Mouse (Mus musculus): ENCODE measurements at regions not wholly inside any gene's neighbourhood (a gene's known extent, or its start where the extent isn't known, plus 50 kb on each side); places are given as distances from the start of the nearest gene placed in this dataset.

DNA sequence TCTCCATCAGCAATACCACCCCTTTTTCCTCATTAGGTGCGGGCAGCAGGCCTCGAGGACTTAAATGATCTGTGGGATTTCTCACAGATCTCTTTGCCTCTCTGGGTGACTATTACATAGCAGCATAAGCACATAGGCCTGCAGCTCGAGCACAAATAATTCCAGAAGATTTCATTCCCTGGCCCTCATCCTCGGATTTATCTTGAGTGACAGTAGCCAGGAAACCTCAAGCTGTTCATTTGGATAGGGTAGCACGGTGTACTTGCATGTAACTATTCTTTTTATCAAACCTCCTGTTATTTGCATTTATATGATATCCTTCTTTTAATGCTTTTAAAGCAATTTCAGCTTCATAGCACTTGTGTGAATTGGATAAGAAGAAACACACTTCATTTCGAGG lies 268.5 kb upstream of the Fbxo33 start:
- TF ChIP-seq CTCF (IDR thresholded peaks at IDR 0.05; ENCODE audit: borderline replicate concordance, extremely low read depth, insufficient read depth, insufficient read length) (no peak), POLR2A (IDR thresholded peaks at IDR 0.05; ENCODE audit: borderline replicate concordance, extremely low read depth, insufficient read depth, insufficient read length, poor library complexity, severe bottlenecking) (no peak)

DNA sequence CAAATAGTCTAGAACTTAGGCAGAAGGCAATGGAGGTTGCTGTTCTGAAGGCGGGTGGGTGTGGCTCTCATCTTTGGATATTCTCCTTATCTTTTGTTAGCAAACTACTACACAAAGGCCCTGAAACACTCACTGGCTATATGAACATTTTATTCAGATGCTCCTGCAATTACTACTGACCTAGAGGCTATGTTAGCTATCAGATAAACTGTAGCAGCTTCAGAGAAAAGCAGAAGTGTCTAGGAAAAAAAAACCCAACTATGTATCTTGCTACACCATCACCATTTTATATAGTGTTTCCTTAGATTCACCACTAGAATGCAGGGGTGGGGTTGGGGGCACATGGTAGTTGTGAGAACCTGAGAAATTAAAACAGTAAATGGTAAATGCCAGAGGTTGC lies 268.0 kb upstream of the Fbxo33 start:
- no peak for TF ChIP-seq POLR2A (IDR thresholded peaks at IDR 0.05; ENCODE audit: borderline replicate concordance, extremely low read depth, insufficient read depth, insufficient read length, poor library complexity, severe bottlenecking)
- no peak for TF ChIP-seq CTCF (IDR thresholded peaks at IDR 0.05; ENCODE audit: borderline replicate concordance, extremely low read depth, insufficient read depth, insufficient read length)
- DNase-seq (ENCODE audit: low read depth), result no peak

More for the DNA sequence above, 268.5 kb upstream of the Fbxo33 start:
- peak; percentile 37 for DNase-seq (ENCODE audit: low read depth)

DNA sequence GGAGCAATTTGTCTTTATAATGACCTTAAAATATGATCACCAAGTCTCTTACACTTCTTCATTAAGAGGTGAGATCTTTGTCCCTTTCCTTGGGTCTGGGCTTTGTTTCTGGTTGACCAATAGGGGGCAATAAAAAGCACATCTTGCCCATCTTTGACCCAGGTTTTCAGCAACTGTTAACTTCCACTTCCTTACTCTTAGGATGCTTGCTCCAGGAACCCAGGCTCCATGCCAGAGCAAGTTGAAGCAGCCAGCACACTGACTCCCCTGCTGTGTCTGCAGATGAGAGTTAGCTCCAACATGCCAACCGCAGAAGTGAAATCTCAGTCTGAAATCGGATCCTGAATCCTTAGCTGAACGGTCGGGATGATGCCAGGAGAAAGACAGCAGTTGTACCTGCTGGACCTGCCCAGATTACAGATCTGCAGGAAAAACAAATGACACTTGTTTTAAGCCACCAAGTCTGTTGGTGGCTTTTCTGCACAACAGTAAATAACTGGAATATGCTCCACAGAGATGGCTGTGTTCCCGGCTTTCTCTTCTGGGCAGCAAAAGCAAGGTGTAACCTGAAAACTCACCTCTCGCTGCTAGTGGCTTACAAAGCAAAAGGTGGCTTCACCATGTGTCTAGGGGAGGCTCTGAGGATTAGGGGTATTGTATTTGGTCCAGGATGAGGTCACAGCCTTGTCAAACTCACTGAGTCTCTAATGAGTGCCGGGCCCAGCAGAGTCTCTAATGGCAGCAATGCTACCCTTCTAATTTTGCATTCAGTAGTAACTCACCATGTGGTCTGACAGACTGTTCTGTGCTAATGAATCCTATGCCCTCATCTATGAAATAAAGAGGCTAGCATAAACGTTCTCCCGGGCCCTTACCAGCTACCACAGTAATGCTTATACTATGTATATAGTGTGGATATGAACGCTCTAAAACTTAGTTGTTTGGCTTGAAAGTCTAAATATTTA lies 241.8 kb upstream of the Fbxo33 start:
- DNase-seq (ENCODE audit: low read depth), result peak; percentile 88
- TF ChIP-seq POLR2A (IDR thresholded peaks at IDR 0.05; ENCODE audit: borderline replicate concordance, extremely low read depth, insufficient read depth, insufficient read length, poor library complexity, severe bottlenecking) (no peak), CTCF (IDR thresholded peaks at IDR 0.05; ENCODE audit: borderline replicate concordance, extremely low read depth, insufficient read depth, insufficient read length) (no peak; the same call in 1 of the 2 replicates)

DNA sequence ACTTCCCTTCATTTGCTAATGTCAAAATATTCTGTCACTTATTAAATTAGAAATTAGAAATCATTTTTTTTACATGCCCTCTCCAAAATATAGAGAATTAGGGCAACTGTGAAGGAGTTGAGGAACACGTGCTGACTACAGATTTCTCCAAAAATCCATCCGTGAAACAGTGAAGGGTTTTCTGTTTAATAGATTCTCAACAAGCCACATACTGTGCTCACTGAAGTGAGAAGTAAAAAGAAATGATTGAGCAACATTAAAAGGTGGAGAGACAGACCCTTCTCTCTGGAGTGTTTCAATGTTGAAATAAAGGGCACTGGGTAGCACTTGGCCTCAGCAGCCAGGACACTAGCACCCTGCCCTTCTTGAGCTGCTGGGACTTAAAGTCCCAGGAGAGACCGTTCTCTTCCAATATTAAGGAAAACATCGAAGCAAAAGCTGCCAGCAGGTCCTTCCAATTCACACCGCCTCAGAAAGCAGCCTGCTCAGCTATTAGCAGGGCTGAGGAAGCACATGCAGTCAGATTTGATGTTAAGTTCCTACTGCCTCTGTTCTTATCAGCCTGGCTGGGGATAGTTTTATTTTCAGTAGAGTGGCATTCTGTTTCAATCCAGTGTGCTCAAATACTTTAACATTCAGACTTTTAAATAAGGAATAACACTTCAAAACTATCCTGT lies 236.8 kb upstream of the Fbxo33 start:
- DNase-seq (ENCODE audit: low read depth), result peak; percentile 66

DNA sequence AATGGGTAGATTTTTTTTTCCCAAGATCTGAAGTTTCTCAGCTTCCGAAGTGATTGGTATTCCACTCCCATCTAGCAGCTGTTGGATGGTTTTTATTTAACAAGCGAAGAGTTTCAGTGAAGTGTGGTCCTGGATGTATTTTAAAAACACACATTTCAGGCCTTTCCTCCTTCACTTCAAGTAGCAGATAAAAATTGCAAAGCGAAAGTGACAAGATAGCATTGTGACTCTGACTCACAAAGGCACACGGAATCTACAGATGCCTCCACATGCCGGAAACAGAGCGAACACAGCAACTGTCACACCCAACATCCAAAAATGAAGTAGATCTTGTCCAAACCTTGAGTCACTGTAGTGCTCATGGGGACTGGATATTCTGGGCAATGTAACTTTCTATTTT lies 195.5 kb upstream of the Fbxo33 start:
- no peak for TF ChIP-seq CTCF (IDR thresholded peaks at IDR 0.05; ENCODE audit: borderline replicate concordance, extremely low read depth, insufficient read depth, insufficient read length)
- TF ChIP-seq POLR2A (IDR thresholded peaks at IDR 0.05; ENCODE audit: borderline replicate concordance, extremely low read depth, insufficient read depth, insufficient read length, poor library complexity, severe bottlenecking), result no peak
- no peak for DNase-seq (ENCODE audit: low read depth)

More for the DNA sequence above, 236.8 kb upstream of the Fbxo33 start:
- no peak for TF ChIP-seq POLR2A (IDR thresholded peaks at IDR 0.05; ENCODE audit: borderline replicate concordance, extremely low read depth, insufficient read depth, insufficient read length, poor library complexity, severe bottlenecking)
- no peak for TF ChIP-seq CTCF (IDR thresholded peaks at IDR 0.05; ENCODE audit: borderline replicate concordance, extremely low read depth, insufficient read depth, insufficient read length)

DNA sequence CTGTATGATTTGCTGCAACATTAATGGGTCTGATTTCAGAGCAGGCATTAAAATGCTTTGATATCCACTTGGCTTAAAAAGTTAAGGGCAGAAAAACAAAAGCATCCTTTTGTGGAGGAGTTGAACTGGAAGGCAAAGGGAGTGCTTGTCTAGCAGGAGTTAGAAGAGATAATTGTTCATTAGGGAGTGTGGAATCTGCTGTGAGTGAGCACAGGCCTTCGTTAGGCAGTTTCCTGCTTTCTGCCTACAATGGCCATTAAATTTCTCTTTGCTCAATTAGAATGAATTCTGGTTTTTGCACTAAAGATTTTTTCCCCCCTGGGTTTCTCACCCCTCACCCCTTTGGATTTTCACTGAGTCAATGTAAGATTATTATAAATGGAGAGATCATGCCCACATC lies 192.0 kb upstream of the Fbxo33 start:
- TF ChIP-seq CTCF (IDR thresholded peaks at IDR 0.05; ENCODE audit: borderline replicate concordance, extremely low read depth, insufficient read depth, insufficient read length), result no peak
- DNase-seq (ENCODE audit: low read depth), result peak; percentile 41

DNA sequence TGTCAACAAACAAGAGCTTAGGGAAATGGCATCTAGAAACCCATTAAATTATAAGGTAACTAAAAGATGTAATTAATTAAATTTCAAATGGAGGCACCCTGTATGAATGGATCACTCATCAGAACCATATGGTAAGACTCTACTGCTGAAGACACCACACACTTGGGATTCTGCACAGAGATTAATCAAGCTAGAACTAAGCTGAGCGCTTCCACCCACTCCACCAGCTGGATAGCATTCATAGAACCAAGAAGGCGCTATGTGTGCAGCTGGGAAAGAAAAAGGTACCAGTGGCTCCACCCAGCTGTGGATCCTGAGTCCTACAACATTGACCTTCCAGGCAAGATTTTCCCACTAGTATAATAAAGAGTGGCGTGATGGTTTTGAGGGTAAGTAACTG lies 171.6 kb upstream of the Fbxo33 start:
- TF ChIP-seq CTCF (IDR thresholded peaks at IDR 0.05; ENCODE audit: borderline replicate concordance, extremely low read depth, insufficient read depth, insufficient read length) (no peak), POLR2A (IDR thresholded peaks at IDR 0.05; ENCODE audit: borderline replicate concordance, extremely low read depth, insufficient read depth, insufficient read length, poor library complexity, severe bottlenecking) (no peak)
- no peak for DNase-seq (ENCODE audit: low read depth)

DNA sequence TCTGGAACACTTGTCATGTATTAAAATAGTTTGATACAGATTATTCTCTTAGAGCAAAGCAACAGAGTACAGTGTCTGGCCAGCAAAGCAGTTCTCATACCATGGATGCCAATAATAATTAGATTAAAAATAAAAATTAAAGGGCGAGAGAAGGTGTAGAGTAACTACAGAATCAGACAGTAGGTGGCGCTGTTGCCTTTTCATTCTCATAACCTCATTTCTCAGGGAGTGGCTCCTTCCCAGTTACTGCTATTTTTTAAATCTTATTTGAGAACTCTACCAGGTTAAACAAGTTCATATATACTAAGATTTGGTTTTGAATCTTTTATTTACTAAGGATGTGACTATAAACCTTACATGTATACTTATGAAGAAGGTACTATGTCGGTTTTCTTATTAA lies 163.3 kb upstream of the Fbxo33 start:
- peak; percentile 83 for DNase-seq (ENCODE audit: low read depth)
- TF ChIP-seq CTCF (IDR thresholded peaks at IDR 0.05; ENCODE audit: borderline replicate concordance, extremely low read depth, insufficient read depth, insufficient read length), result peak; percentile 65
- TF ChIP-seq POLR2A (IDR thresholded peaks at IDR 0.05; ENCODE audit: borderline replicate concordance, extremely low read depth, insufficient read depth, insufficient read length, poor library complexity, severe bottlenecking), result no peak

DNA sequence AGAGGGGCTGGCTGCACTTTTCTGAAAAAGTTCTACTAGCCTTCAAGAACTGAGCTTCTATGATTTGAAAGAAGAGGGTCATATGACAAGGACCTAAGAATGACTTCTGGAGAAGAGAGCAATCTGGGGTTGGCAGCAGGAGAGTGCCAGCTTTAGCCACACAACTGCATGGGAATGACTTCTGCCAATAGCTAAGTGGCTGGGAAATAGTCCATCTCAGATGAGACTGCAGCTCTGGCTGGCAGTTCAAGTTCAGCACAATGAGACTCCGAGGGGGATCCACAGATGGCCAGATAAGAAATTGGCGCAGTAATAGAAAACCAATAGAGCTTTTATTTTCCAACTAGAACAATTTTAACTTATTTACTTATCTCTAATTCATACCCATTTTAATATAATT lies 122.1 kb upstream of the Fbxo33 start:
- TF ChIP-seq POLR2A (IDR thresholded peaks at IDR 0.05; ENCODE audit: borderline replicate concordance, extremely low read depth, insufficient read depth, insufficient read length, poor library complexity, severe bottlenecking) (no peak), CTCF (IDR thresholded peaks at IDR 0.05; ENCODE audit: borderline replicate concordance, extremely low read depth, insufficient read depth, insufficient read length) (no peak)
- no peak for DNase-seq (ENCODE audit: low read depth)

DNA sequence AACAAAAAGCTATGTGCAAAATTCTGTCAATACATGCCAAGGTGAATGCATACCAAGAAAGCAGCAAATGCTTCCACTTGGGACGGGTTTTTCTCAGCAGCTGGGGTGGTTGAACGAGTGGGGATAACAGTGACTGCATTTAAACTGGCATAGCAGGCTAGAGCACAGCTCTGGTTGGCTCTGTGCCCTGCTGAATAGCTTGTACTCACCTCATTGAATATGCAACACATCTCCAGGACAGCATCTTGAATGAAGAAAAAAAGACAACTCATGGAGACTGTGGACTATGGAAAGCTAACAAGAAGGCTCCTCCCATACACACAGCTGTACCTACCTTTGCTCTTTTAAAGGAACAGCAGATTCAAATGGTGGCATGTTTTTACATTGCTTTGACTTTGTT lies 111.2 kb upstream of the Fbxo33 start:
- DNase-seq (ENCODE audit: low read depth), result peak; percentile 76
- TF ChIP-seq POLR2A (IDR thresholded peaks at IDR 0.05; ENCODE audit: borderline replicate concordance, extremely low read depth, insufficient read depth, insufficient read length, poor library complexity, severe bottlenecking) (no peak), CTCF (IDR thresholded peaks at IDR 0.05; ENCODE audit: borderline replicate concordance, extremely low read depth, insufficient read depth, insufficient read length) (no peak)

DNA sequence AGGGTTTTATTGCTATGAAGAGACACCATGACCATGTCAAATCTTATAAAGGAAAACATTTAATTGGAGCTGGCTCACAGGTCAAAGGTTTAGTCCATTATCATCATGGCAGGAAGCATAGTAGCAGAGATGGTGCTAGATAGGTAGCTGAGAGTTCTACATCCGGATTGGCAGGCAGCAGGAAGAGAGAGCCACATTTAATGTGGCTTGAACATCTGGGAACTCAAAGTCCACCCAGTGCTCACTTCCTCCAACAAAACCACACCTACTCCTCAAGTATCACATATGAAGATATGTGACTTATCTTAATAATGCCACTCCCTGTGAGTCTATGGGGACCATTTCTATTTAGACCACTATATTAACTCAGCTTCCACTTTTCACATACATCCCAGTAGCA lies 93.2 kb upstream of the Fbxo33 start:
- DNase-seq (ENCODE audit: low read depth), result no peak
- TF ChIP-seq POLR2A (IDR thresholded peaks at IDR 0.05; ENCODE audit: borderline replicate concordance, extremely low read depth, insufficient read depth, insufficient read length, poor library complexity, severe bottlenecking), result no peak
- no peak for TF ChIP-seq CTCF (IDR thresholded peaks at IDR 0.05; ENCODE audit: borderline replicate concordance, extremely low read depth, insufficient read depth, insufficient read length)

All from brain, embryonic 14.5 days (tissue).